Mouse (Mus musculus): Measurements from ENCODE around the gene Slc39a9. TPM values are rescaled to one million over a fixed set of nuclear protein-coding genes. Genes with fewer than 3 reads are reported as not detected.

Slc39a9 gene
- polyA plus RNA-seq, 1 experiment = 58.2 TPM

GRCm38 (mm10) chr12:80691671-80692091, 48.0 kb downstream of the Slc39a9 start:
- no peak overlapping the region for H3K27ac ChIP-seq (ENCODE audit: control insufficient read depth, insufficient read depth, low read length)
- no peak overlapping the region for H3K4me3 ChIP-seq (ENCODE audit: control insufficient read depth, insufficient read depth, low read length)
- DNase-seq = no peak
- WGBS = 48% methylated on average over 12 of the region's 12 CpGs
- no peaks in the 10 kb centered on the region for H3K4me1 ChIP-seq (replicated peaks; ENCODE audit: control insufficient read depth, insufficient read depth, low read length)
- TF ChIP-seq CTCF (IDR thresholded peaks at IDR 0.05; ENCODE audit: borderline replicate concordance, control insufficient read depth, extremely low read depth, insufficient read depth, low read length, poor library complexity) (no peak), POLR2A (IDR thresholded peaks at IDR 0.05; ENCODE audit: control insufficient read depth, extremely low read depth, insufficient read depth, low read length, poor library complexity) (no peak)
- H3K27me3 ChIP-seq (ENCODE audit: control insufficient read depth, insufficient read depth, low read length) = peaks cover 16% of the 10 kb centered on the region; the same call in 1 of the 2 replicates
- H3K36me3 ChIP-seq (ENCODE audit: control insufficient read depth, insufficient read depth, low read length) = no peaks in the 10 kb centered on the region

GRCm38 (mm10) chr12:80692269-80692972, 48.7 kb downstream of the Slc39a9 start, which contains the start of gene Plekhd1:
Plekhd1 (plus strand) TSS chr12:80692591.
- Histone ChIP-seq H3K4me3 (ENCODE audit: control insufficient read depth, insufficient read depth, low read length) (no peak within 1 kb of the TSS), H3K27me3 (ENCODE audit: control insufficient read depth, insufficient read depth, low read length) (peaks cover 16% of the 10 kb centered on the region; the same call in 1 of the 2 replicates), H3K27ac (ENCODE audit: control insufficient read depth, insufficient read depth, low read length) (no peak within 1 kb of the TSS), H3K36me3 (ENCODE audit: control insufficient read depth, insufficient read depth, low read length) (no peaks in the 10 kb centered on the region), H3K4me1 (replicated peaks; ENCODE audit: control insufficient read depth, insufficient read depth, low read length) (no peaks in the 10 kb centered on the region)
- no peak for DNase-seq
- 12% methylated on average over 52 of the region's 52 CpGs for WGBS
- TF ChIP-seq POLR2A (IDR thresholded peaks at IDR 0.05; ENCODE audit: control insufficient read depth, extremely low read depth, insufficient read depth, low read length, poor library complexity) (no peak), CTCF (IDR thresholded peaks at IDR 0.05; ENCODE audit: borderline replicate concordance, control insufficient read depth, extremely low read depth, insufficient read depth, low read length, poor library complexity) (no peak)

GRCm38 (mm10) chr12:80693700-80694099, 50.0 kb downstream of the Slc39a9 start:
- DNase-seq = no peak
- Histone ChIP-seq H3K27ac (ENCODE audit: control insufficient read depth, insufficient read depth, low read length) (no peak overlapping the region), H3K4me3 (ENCODE audit: control insufficient read depth, insufficient read depth, low read length) (no peak overlapping the region), H3K4me1 (replicated peaks; ENCODE audit: control insufficient read depth, insufficient read depth, low read length) (no peaks in the 10 kb centered on the region), H3K27me3 (ENCODE audit: control insufficient read depth, insufficient read depth, low read length) (peaks cover 16% of the 10 kb centered on the region; the same call in 1 of the 2 replicates), H3K36me3 (ENCODE audit: control insufficient read depth, insufficient read depth, low read length) (no peaks in the 10 kb centered on the region)
- TF ChIP-seq POLR2A (IDR thresholded peaks at IDR 0.05; ENCODE audit: control insufficient read depth, extremely low read depth, insufficient read depth, low read length, poor library complexity) (no peak), CTCF (IDR thresholded peaks at IDR 0.05; ENCODE audit: borderline replicate concordance, control insufficient read depth, extremely low read depth, insufficient read depth, low read length, poor library complexity) (no peak)
- 80% methylated on average over 2 of the region's 2 CpGs for WGBS

GRCm38 (mm10) chr12:80695004-80695403, 51.3 kb downstream of the Slc39a9 start:
- Histone ChIP-seq H3K4me1 (replicated peaks; ENCODE audit: control insufficient read depth, insufficient read depth, low read length) (no peaks in the 10 kb centered on the region), H3K4me3 (ENCODE audit: control insufficient read depth, insufficient read depth, low read length) (no peak overlapping the region), H3K27ac (ENCODE audit: control insufficient read depth, insufficient read depth, low read length) (no peak overlapping the region), H3K27me3 (ENCODE audit: control insufficient read depth, insufficient read depth, low read length) (peaks cover 16% of the 10 kb centered on the region; the same call in 1 of the 2 replicates), H3K36me3 (ENCODE audit: control insufficient read depth, insufficient read depth, low read length) (no peaks in the 10 kb centered on the region)
- no peak for DNase-seq
- WGBS = 90% methylated on average over 3 of the region's 3 CpGs
- TF ChIP-seq POLR2A (IDR thresholded peaks at IDR 0.05; ENCODE audit: control insufficient read depth, extremely low read depth, insufficient read depth, low read length, poor library complexity) = no peak
- TF ChIP-seq CTCF (IDR thresholded peaks at IDR 0.05; ENCODE audit: borderline replicate concordance, control insufficient read depth, extremely low read depth, insufficient read depth, low read length, poor library complexity) = no peak

- Histone ChIP-seq H3K4me1 (replicated peaks; ENCODE audit: control insufficient read depth, insufficient read depth, low read length) (no peaks in the 10 kb centered on the region), H3K27me3 (ENCODE audit: control insufficient read depth, insufficient read depth, low read length) (peaks cover under 1% of the 10 kb centered on the region; the same call in 1 of the 2 replicates), H3K27ac (ENCODE audit: control insufficient read depth, insufficient read depth, low read length) (no peak overlapping the region), H3K36me3 (ENCODE audit: control insufficient read depth, insufficient read depth, low read length) (no peaks in the 10 kb centered on the region), H3K4me3 (ENCODE audit: control insufficient read depth, insufficient read depth, low read length) (no peak overlapping the region)
- DNase-seq = no peak
- 96% methylated on average over 5 of the region's 5 CpGs for WGBS
- TF ChIP-seq POLR2A (IDR thresholded peaks at IDR 0.05; ENCODE audit: control insufficient read depth, extremely low read depth, insufficient read depth, low read length, poor library complexity) (no peak), CTCF (IDR thresholded peaks at IDR 0.05; ENCODE audit: borderline replicate concordance, control insufficient read depth, extremely low read depth, insufficient read depth, low read length, poor library complexity) (no peak)
Observed at GRCm38 (mm10) chr12:80698526-80699143, 55.0 kb downstream of the Slc39a9 start.

GRCm38 (mm10) chr12:80699144-80699531, 55.5 kb downstream of the Slc39a9 start:
- H3K4me1 ChIP-seq (replicated peaks; ENCODE audit: control insufficient read depth, insufficient read depth, low read length) = no peaks in the 10 kb centered on the region
- WGBS = 81% methylated on average over 2 of the region's 2 CpGs

More at GRCm38 (mm10) chr12:80699144-80699531, 55.5 kb downstream of the Slc39a9 start:
- TF ChIP-seq CTCF (IDR thresholded peaks at IDR 0.05; ENCODE audit: borderline replicate concordance, control insufficient read depth, extremely low read depth, insufficient read depth, low read length, poor library complexity) (no peak), POLR2A (IDR thresholded peaks at IDR 0.05; ENCODE audit: control insufficient read depth, extremely low read depth, insufficient read depth, low read length, poor library complexity) (no peak)
- Histone ChIP-seq H3K27ac (ENCODE audit: control insufficient read depth, insufficient read depth, low read length) (no peak overlapping the region), H3K36me3 (ENCODE audit: control insufficient read depth, insufficient read depth, low read length) (no peaks in the 10 kb centered on the region), H3K27me3 (ENCODE audit: control insufficient read depth, insufficient read depth, low read length) (no peaks in the 10 kb centered on the region; the same call in 1 of the 2 replicates), H3K4me3 (ENCODE audit: control insufficient read depth, insufficient read depth, low read length) (no peak overlapping the region)
- no peak for DNase-seq

Measured in thymus, adult 2 months (tissue).